Mouse (Mus musculus): ENCODE measurements around the gene Adamts4. TPM values are rescaled to one million over a fixed set of nuclear protein-coding genes. Genes with fewer than 3 reads are reported as not detected.
A peak's percentile ranks its signal among the peaks of the same experiment; 100 is the strongest.

The Adamts4 gene
- total and polyA plus RNA-seq, 2 experiments from 2014 or later = 3.9 to 4.1 TPM

GRCm38 (mm10) chr1:171251594-171252324, 1.5 kb downstream of the Adamts4 start:
- no peaks in the 10 kb centered on the region for H3K27me3 ChIP-seq (ENCODE audit: control insufficient read depth, insufficient read depth, low read length)
- H3K4me3 ChIP-seq (ENCODE audit: low read depth, low read length) = peak overlapping the region; percentile 50
- no peaks in the 10 kb centered on the region for H3K9me3 ChIP-seq (replicated peaks; ENCODE audit: control insufficient read depth, low read length)
- peak overlapping the region; percentile 65 for H3K4me2 ChIP-seq (ENCODE audit: low read depth, low read length)
- DNase-seq (ENCODE audit: low spot score) (no peak), ATAC-seq (ENCODE audit: insufficient read depth, low read depth) (no peak)
- TF ChIP-seq EP300 (IDR thresholded peaks at IDR 0.05; ENCODE audit: low read depth) (no peak), CTCF (IDR thresholded peaks at IDR 0.05; ENCODE audit: low read depth) (no peak)
- 26% methylated on average over 13 of the region's 13 CpGs for WGBS
- peak overlapping the region; percentile 93 for H3K27ac ChIP-seq (ENCODE audit: low read depth)
- H3K9ac ChIP-seq (replicated peaks; ENCODE audit: low read depth, low read length) = peak overlapping the region; percentile 53
- peaks cover 5% of the 10 kb centered on the region; the same call in 1 of the 2 replicates for H3K36me3 ChIP-seq (replicated peaks; ENCODE audit: control insufficient read depth, insufficient read depth, low read length)
- peaks cover 12% of the 10 kb centered on the region for H3K4me1 ChIP-seq (ENCODE audit: control insufficient read depth, insufficient read depth)

- DNase-seq (ENCODE audit: low spot score) (no peak), ATAC-seq (ENCODE audit: insufficient read depth, low read depth) (no peak)
- no peaks in the 10 kb centered on the region for H3K9me3 ChIP-seq (replicated peaks; ENCODE audit: control insufficient read depth, low read length)
- WGBS = 55% methylated on average over 17 of the region's 17 CpGs
- no peaks in the 10 kb centered on the region for H3K27me3 ChIP-seq (ENCODE audit: control insufficient read depth, insufficient read depth, low read length)
- peaks cover 11% of the 10 kb centered on the region for H3K4me1 ChIP-seq (ENCODE audit: control insufficient read depth, insufficient read depth)
- peak overlapping the region; percentile 50; the same call in 1 of the 2 replicates for H3K4me3 ChIP-seq (ENCODE audit: low read depth, low read length)
- TF ChIP-seq CTCF (IDR thresholded peaks at IDR 0.05; ENCODE audit: low read depth) = no peak
- TF ChIP-seq EP300 (IDR thresholded peaks at IDR 0.05; ENCODE audit: low read depth) = no peak
- peak overlapping the region; percentile 93 for H3K27ac ChIP-seq (ENCODE audit: low read depth)
- H3K9ac ChIP-seq (replicated peaks; ENCODE audit: low read depth, low read length) = peak overlapping the region; percentile 53; the same call in 1 of the 2 replicates
- H3K4me2 ChIP-seq (ENCODE audit: low read depth, low read length) = peak overlapping the region; percentile 65
- peaks cover 5% of the 10 kb centered on the region for H3K36me3 ChIP-seq (replicated peaks; ENCODE audit: control insufficient read depth, insufficient read depth, low read length)
These were observed 2.2 kb downstream of the Adamts4 start for GRCm38 (mm10) chr1:171252415-171252814.

GRCm38 (mm10) chr1:171256095-171256818, 6.0 kb downstream of the Adamts4 start:
- Histone ChIP-seq H3K36me3 (replicated peaks; ENCODE audit: control insufficient read depth, insufficient read depth, low read length) (peaks cover 5% of the 10 kb centered on the region), H3K27me3 (ENCODE audit: control insufficient read depth, insufficient read depth, low read length) (no peaks in the 10 kb centered on the region), H3K4me1 (ENCODE audit: control insufficient read depth, insufficient read depth) (no peaks in the 10 kb centered on the region; the same call in 1 of the 2 replicates), H3K27ac (ENCODE audit: low read depth) (no peak overlapping the region), H3K4me2 (ENCODE audit: low read depth, low read length) (no peak overlapping the region), H3K9ac (replicated peaks; ENCODE audit: low read depth, low read length) (no peak overlapping the region), H3K4me3 (ENCODE audit: low read depth, low read length) (no peak overlapping the region), H3K9me3 (replicated peaks; ENCODE audit: control insufficient read depth, low read length) (no peaks in the 10 kb centered on the region)
- TF ChIP-seq CTCF (IDR thresholded peaks at IDR 0.05; ENCODE audit: low read depth) (no peak), EP300 (IDR thresholded peaks at IDR 0.05; ENCODE audit: low read depth) (no peak)
- no peak for ATAC-seq (ENCODE audit: insufficient read depth, low read depth)
- 86% methylated on average over 24 of the region's 24 CpGs for WGBS
- DNase-seq (ENCODE audit: low spot score) = no peak

GRCm38 (mm10) chr1:171256937-171257548, 6.8 kb downstream of the Adamts4 start:
- DNase-seq (ENCODE audit: low spot score) (peak; percentile 66), ATAC-seq (ENCODE audit: insufficient read depth, low read depth) (peak; percentile 16; the same call in 1 of the 2 replicates)
- no peak overlapping the region for H3K4me2 ChIP-seq (ENCODE audit: low read depth, low read length)
- 54% methylated on average over 15 of the region's 15 CpGs for WGBS
- peaks cover 5% of the 10 kb centered on the region for H3K36me3 ChIP-seq (replicated peaks; ENCODE audit: control insufficient read depth, insufficient read depth, low read length)
- H3K9ac ChIP-seq (replicated peaks; ENCODE audit: low read depth, low read length) = no peak overlapping the region
- H3K4me1 ChIP-seq (ENCODE audit: control insufficient read depth, insufficient read depth) = peaks cover 3% of the 10 kb centered on the region
- no peak overlapping the region for H3K4me3 ChIP-seq (ENCODE audit: low read depth, low read length)
- no peaks in the 10 kb centered on the region for H3K9me3 ChIP-seq (replicated peaks; ENCODE audit: control insufficient read depth, low read length)
- no peak overlapping the region; the same call in 1 of the 2 replicates for H3K27ac ChIP-seq (ENCODE audit: low read depth)
- TF ChIP-seq EP300 (IDR thresholded peaks at IDR 0.05; ENCODE audit: low read depth) (no peak), CTCF (IDR thresholded peaks at IDR 0.05; ENCODE audit: low read depth) (peak; percentile 81)
- no peaks in the 10 kb centered on the region for H3K27me3 ChIP-seq (ENCODE audit: control insufficient read depth, insufficient read depth, low read length)

- H3K27me3 ChIP-seq (ENCODE audit: control insufficient read depth, insufficient read depth, low read length) = no peaks in the 10 kb centered on the region
- 79% methylated on average over 9 of the region's 9 CpGs for WGBS
- peaks cover 5% of the 10 kb centered on the region for H3K36me3 ChIP-seq (replicated peaks; ENCODE audit: control insufficient read depth, insufficient read depth, low read length)
- no peak for TF ChIP-seq CTCF (IDR thresholded peaks at IDR 0.05; ENCODE audit: low read depth)
- H3K4me3 ChIP-seq (ENCODE audit: low read depth, low read length) = no peak overlapping the region
- H3K9me3 ChIP-seq (replicated peaks; ENCODE audit: control insufficient read depth, low read length) = no peaks in the 10 kb centered on the region
- no peak overlapping the region for H3K9ac ChIP-seq (replicated peaks; ENCODE audit: low read depth, low read length)
- ATAC-seq (ENCODE audit: insufficient read depth, low read depth) (no peak), DNase-seq (ENCODE audit: low spot score) (no peak)
- peaks cover 9% of the 10 kb centered on the region for H3K4me1 ChIP-seq (ENCODE audit: control insufficient read depth, insufficient read depth)
- no peak overlapping the region for H3K27ac ChIP-seq (ENCODE audit: low read depth)
- no peak overlapping the region for H3K4me2 ChIP-seq (ENCODE audit: low read depth, low read length)
These were observed 7.6 kb downstream of the Adamts4 start for GRCm38 (mm10) chr1:171257781-171258180.

All from heart, postnatal 0 days (tissue).